Mouse (Mus musculus): ENCODE measurements around the gene Styxl1. TPM values are rescaled to one million over a fixed set of nuclear protein-coding genes. Genes with fewer than 3 reads are reported as not detected.

The Styxl1 gene
- polyA plus RNA-seq, 1 experiment, result 1.4 TPM

GRCm38 (mm10) chr5:135724536-135725322 lies 53.5 kb downstream of the Styxl1 start:
- no peak for TF ChIP-seq POLR2A (IDR thresholded peaks at IDR 0.05; ENCODE audit: borderline replicate concordance, extremely low read depth, low read depth, low read length)
- no peak for TF ChIP-seq CTCF (IDR thresholded peaks at IDR 0.05; ENCODE audit: insufficient read depth, low read length)
- DNase-seq, result no peak
- Histone ChIP-seq H3K4me1 (ENCODE audit: control insufficient read depth, insufficient read depth, low read length) (peaks cover 31% of the 10 kb centered on the region), H3K4me3 (replicated peaks; ENCODE audit: extremely low read depth, low read depth, low read length) (no peak overlapping the region)
- 60% methylated on average over 9 of the region's 9 CpGs for WGBS

GRCm38 (mm10) chr5:135723165-135723751 lies 54.9 kb downstream of the Styxl1 start:
- Histone ChIP-seq H3K4me1 (ENCODE audit: control insufficient read depth, insufficient read depth, low read length) (peaks cover 31% of the 10 kb centered on the region), H3K4me3 (replicated peaks; ENCODE audit: extremely low read depth, low read depth, low read length) (no peak overlapping the region)
- no peak for DNase-seq
- no peak for TF ChIP-seq CTCF (IDR thresholded peaks at IDR 0.05; ENCODE audit: insufficient read depth, low read length)
- no peak for TF ChIP-seq POLR2A (IDR thresholded peaks at IDR 0.05; ENCODE audit: borderline replicate concordance, extremely low read depth, low read depth, low read length)
- WGBS, result 47% methylated on average over 3 of the region's 3 CpGs

GRCm38 (mm10) chr5:135722121-135722520 lies 56.1 kb downstream of the Styxl1 start:
- Histone ChIP-seq H3K4me1 (ENCODE audit: control insufficient read depth, insufficient read depth, low read length) (peaks cover 31% of the 10 kb centered on the region), H3K4me3 (replicated peaks; ENCODE audit: extremely low read depth, low read depth, low read length) (no peak overlapping the region)
- peak; percentile 66 for DNase-seq
- no peak for TF ChIP-seq POLR2A (IDR thresholded peaks at IDR 0.05; ENCODE audit: borderline replicate concordance, extremely low read depth, low read depth, low read length)
- TF ChIP-seq CTCF (IDR thresholded peaks at IDR 0.05; ENCODE audit: insufficient read depth, low read length), result no peak
- WGBS, result 20% methylated on average over 11 of the region's 11 CpGs

DNA sequence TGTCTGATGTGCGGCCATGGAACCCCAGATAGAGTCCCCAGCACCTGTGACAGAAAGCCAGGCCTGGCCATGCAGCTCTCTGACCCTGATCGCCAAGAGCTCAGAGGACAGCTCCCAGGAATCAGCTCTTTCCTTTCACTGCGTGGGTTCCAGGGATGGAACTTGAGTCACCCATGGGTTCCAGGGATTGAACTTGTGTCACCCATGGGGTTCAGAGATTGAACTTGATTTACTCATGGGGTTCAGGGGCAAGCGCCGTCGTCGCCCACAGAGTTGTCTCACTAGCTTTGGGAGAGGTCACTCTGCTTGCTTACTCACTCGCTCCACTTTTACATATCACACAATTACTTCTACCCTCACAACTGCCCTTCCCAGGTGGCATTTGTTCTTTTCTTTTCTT lies 57.1 kb downstream of the Styxl1 start:
- no peak for DNase-seq
- no peak overlapping the region for H3K4me3 ChIP-seq (replicated peaks; ENCODE audit: extremely low read depth, low read depth, low read length)
- peaks cover 30% of the 10 kb centered on the region for H3K4me1 ChIP-seq (ENCODE audit: control insufficient read depth, insufficient read depth, low read length)
- no peak for TF ChIP-seq POLR2A (IDR thresholded peaks at IDR 0.05; ENCODE audit: borderline replicate concordance, extremely low read depth, low read depth, low read length)
- no peak for TF ChIP-seq CTCF (IDR thresholded peaks at IDR 0.05; ENCODE audit: insufficient read depth, low read length)
- 89% methylated on average over 8 of the region's 8 CpGs for WGBS

DNA sequence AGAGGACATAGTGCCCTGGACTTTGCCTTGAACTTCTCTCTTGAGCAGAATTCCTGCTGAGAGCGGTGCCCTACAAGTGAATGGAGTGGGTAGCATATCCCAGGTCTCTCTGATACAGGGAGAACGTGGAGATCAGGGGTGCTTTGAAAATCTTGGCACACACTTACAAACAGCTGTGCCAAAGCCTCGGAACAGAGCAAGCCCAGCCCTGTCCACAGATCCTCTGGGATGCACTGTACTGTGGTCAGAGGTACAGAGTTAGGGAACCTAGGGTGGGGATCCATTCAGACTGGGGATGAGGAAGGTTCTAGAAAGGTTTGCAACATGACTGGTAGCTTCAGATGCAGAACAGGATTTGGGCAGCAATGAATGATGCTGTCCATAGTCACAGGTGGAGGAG lies 58.1 kb downstream of the Styxl1 start:
- H3K4me1 ChIP-seq (ENCODE audit: control insufficient read depth, insufficient read depth, low read length), result peaks cover 22% of the 10 kb centered on the region
- WGBS, result 55% methylated on average over 3 of the region's 3 CpGs
- TF ChIP-seq POLR2A (IDR thresholded peaks at IDR 0.05; ENCODE audit: borderline replicate concordance, extremely low read depth, low read depth, low read length), result no peak
- DNase-seq, result no peak
- H3K4me3 ChIP-seq (replicated peaks; ENCODE audit: extremely low read depth, low read depth, low read length), result no peak overlapping the region

DNA sequence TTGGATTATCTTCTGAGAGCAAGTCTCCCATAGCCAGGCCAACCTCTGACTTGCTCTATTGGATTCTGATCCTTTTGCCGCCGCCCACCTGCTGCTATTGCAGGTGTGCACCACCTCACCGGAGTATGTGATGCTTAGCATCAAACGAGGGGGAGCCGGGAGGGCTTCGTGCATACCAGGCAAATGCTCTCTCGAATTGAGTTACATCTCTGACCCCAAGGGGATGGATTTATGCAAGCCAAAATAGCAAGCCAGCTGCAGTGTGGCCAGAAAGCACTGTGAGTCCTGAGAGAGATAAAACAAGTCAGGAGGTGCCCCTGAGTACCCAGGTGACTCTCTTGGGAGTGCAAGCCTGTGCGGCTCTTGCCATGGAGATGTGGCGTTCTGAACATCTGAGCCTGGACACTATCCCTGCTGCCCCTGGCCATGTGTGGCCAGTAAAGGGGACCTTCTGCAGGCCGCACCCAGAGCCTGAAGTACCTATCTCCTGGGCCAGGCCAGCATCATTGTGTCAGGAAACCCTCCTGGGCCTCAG lies 58.5 kb downstream of the Styxl1 start:
- Histone ChIP-seq H3K4me1 (ENCODE audit: control insufficient read depth, insufficient read depth, low read length) (peaks cover 18% of the 10 kb centered on the region), H3K4me3 (replicated peaks; ENCODE audit: extremely low read depth, low read depth, low read length) (no peak overlapping the region)
- TF ChIP-seq CTCF (IDR thresholded peaks at IDR 0.05; ENCODE audit: insufficient read depth, low read length), result no peak
- no peak for TF ChIP-seq POLR2A (IDR thresholded peaks at IDR 0.05; ENCODE audit: borderline replicate concordance, extremely low read depth, low read depth, low read length)
- DNase-seq, result no peak
- 83% methylated on average over 10 of the region's 10 CpGs for WGBS

GRCm38 (mm10) chr5:135715624-135716023 lies 62.6 kb downstream of the Styxl1 start:
- H3K4me3 ChIP-seq (replicated peaks; ENCODE audit: extremely low read depth, low read depth, low read length), result no peak overlapping the region
- 68% methylated on average over 10 of the region's 10 CpGs for WGBS
- TF ChIP-seq CTCF (IDR thresholded peaks at IDR 0.05; ENCODE audit: insufficient read depth, low read length) (peak; percentile 29; the same call in 1 of the 2 replicates), POLR2A (IDR thresholded peaks at IDR 0.05; ENCODE audit: borderline replicate concordance, extremely low read depth, low read depth, low read length) (no peak)
- peaks cover 15% of the 10 kb centered on the region for H3K4me1 ChIP-seq (ENCODE audit: control insufficient read depth, insufficient read depth, low read length)
- DNase-seq, result no peak

GRCm38 (mm10) chr5:135713441-135714218 lies 64.6 kb downstream of the Styxl1 start:
- Histone ChIP-seq H3K4me1 (ENCODE audit: control insufficient read depth, insufficient read depth, low read length) (peaks cover 15% of the 10 kb centered on the region), H3K4me3 (replicated peaks; ENCODE audit: extremely low read depth, low read depth, low read length) (no peak overlapping the region)
- 28% methylated on average over 16 of the region's 16 CpGs for WGBS
- peak; percentile 62 for DNase-seq
- TF ChIP-seq CTCF (IDR thresholded peaks at IDR 0.05; ENCODE audit: insufficient read depth, low read length), result no peak
- no peak for TF ChIP-seq POLR2A (IDR thresholded peaks at IDR 0.05; ENCODE audit: borderline replicate concordance, extremely low read depth, low read depth, low read length)

GRCm38 (mm10) chr5:135712803-135713202 lies 65.4 kb downstream of the Styxl1 start:
- DNase-seq, result no peak
- H3K4me1 ChIP-seq (ENCODE audit: control insufficient read depth, insufficient read depth, low read length), result peaks cover 19% of the 10 kb centered on the region
- 70% methylated on average over 4 of the region's 4 CpGs for WGBS
- no peak overlapping the region for H3K4me3 ChIP-seq (replicated peaks; ENCODE audit: extremely low read depth, low read depth, low read length)
- TF ChIP-seq POLR2A (IDR thresholded peaks at IDR 0.05; ENCODE audit: borderline replicate concordance, extremely low read depth, low read depth, low read length) (no peak), CTCF (IDR thresholded peaks at IDR 0.05; ENCODE audit: insufficient read depth, low read length) (no peak)

Measured in lung, adult 2 months (tissue).